In the genomic region with DNA sequence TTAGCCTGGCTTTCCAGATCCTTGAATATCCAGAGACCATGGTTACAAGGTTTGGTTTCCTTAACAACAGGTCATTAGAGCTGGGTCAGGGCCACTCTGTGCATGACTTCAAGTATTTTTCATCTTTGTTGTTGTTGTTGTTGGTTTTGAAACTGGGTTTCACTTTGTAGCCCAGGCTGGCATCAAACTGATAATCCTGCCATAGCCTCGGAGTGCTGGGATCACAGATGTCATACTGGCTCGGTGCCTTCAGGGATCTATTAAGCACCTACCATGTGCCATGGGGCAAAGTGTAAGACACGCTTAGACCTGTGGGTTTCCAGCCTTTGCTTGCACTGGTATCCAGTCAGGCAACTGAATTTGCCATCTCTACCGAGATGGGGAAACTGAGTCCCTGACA, we compare ENCODE assay signal across 25 mouse cellular contexts. TPM values are rescaled to one million over a fixed set of nuclear protein-coding genes. Genes with fewer than 3 reads are reported as not detected.
A peak's percentile ranks its signal among the peaks of the same experiment; 100 is the strongest.
DNase-seq lines count a peak whose midpoint lies in the region; TF ChIP-seq lines count a peak whose summit lies in the region.
"Had no signal": no experiment of that assay in that cellular context is flagged by ENCODE, and none has a peak within 500 bp of the region (broad histone marks: within the 10 kb centered on the region; RNA-seq: fewer than 3 reads in every experiment).

No protein-coding gene starts in this region.

- no peak for TF ChIP-seq POLR2A in lung, adult 2 months (IDR thresholded peaks at IDR 0.05; ENCODE audit: borderline replicate concordance, extremely low read depth, low read depth, low read length)

- H3K4me1 ChIP-seq in lung, adult 2 months (ENCODE audit: control insufficient read depth, insufficient read depth, low read length) = no peaks in the 10 kb centered on the region

- 76% methylated on average over 4 of the region's 4 CpGs for WGBS in lung, adult 2 months

- H3K4me3 ChIP-seq in lung, adult 2 months (replicated peaks; ENCODE audit: extremely low read depth, low read depth, low read length) = no peak overlapping the region
- H3K4me3 ChIP-seq: embryonic facial prominence, embryonic 12.5 days; embryonic facial prominence, embryonic 15.5 days; heart, adult 2 months; heart, embryonic 10.5 days; heart, embryonic 13.5 days had no signal

- DNase-seq in brain, adult 2 months (ENCODE audit: low read depth, low spot score) = peak; percentile 82
- DNase-seq in cerebellum, adult 18-20 months = peak; percentile 74 to 79
- DNase-seq in cerebellum, adult 9-10 months = peak; percentile 83
- peak; percentile 65 to 79 for DNase-seq in cerebellum, postnatal 14 days
- DNase-seq in gastrocnemius, adult 18-20 months (ENCODE audit: low spot score) = no peak
- no peak for DNase-seq in lung, adult 2 months
- DNase-seq in layer of hippocampus, postnatal 14 days (ENCODE audit: low spot score in 2 of 2) = no peak
- DNase-seq in thymus, postnatal 14 days = no peak
- DNase-seq: adrenal gland, adult 2 months; adrenal gland, postnatal 25 days; forebrain, postnatal 0 days; gastrocnemius, postnatal 10 days; gastrocnemius, postnatal 36 days; heart, adult 2 months; heart, postnatal 14 days; heart, postnatal 4 days had no signal

- no peak for TF ChIP-seq CTCF in lung, adult 2 months (IDR thresholded peaks at IDR 0.05; ENCODE audit: insufficient read depth, low read length)

RNA-seq across cellular contexts. Expression of gene Dtx1, which starts 9.3 kb away (rescaled TPM):
- under 1 TPM; 0.41 to 0.74 TPM for total RNA-seq in gastrocnemius, adult 18-20 months (2021)
- polyA plus RNA-seq in lung, adult 2 months (2012; rRNA removed) = 6.1 and 7.8 TPM in 2 replicates
- total RNA-seq in layer of hippocampus, postnatal 14 days (2021) = 10 to 100 TPM; 70.5 to 74.2 TPM
- total RNA-seq: common myeloid progenitor, adult 5-6 weeks; granulocyte monocyte progenitor cell, adult 5-6 weeks had no signal
- polyA plus RNA-seq: C2C12 had no signal

RNA-seq across cellular contexts. Expression of gene Oas2, which starts 47.2 kb away (rescaled TPM):
- total RNA-seq in gastrocnemius, adult 18-20 months (2021) = under 1 TPM; 0.19 to 0.25 TPM
- 4.5 and 5.0 TPM in 2 replicates for polyA plus RNA-seq in lung, adult 2 months (2012; rRNA removed)
- under 1 TPM; 0.12 to 0.16 TPM for total RNA-seq in layer of hippocampus, postnatal 14 days (2021)
- polyA plus RNA-seq: C2C12; heart, embryonic 10.5 days; hindbrain, embryonic 11.5 days had no signal

RNA-seq across cellular contexts. Expression of gene Rasal1, which starts 53.8 kb away (rescaled TPM):
- not detected for total RNA-seq in gastrocnemius, adult 18-20 months (2021)
- 0.80 and 1.6 TPM in 2 replicates for polyA plus RNA-seq in lung, adult 2 months (2012; rRNA removed)
- 10 to 100 TPM; 82.3 to 92.4 TPM for total RNA-seq in layer of hippocampus, postnatal 14 days (2021)
- total RNA-seq: gastrocnemius, postnatal 36 days; granulocyte monocyte progenitor cell, adult 5-6 weeks; heart, adult 2 months had no signal
- polyA plus RNA-seq: C2C12; forebrain, embryonic 11.5 days; hindbrain, embryonic 11.5 days had no signal

Comparison
In these comparisons a context has a peak if more than half of its experiments do, and no peak if none do; other contexts are left out.
1. DNase-seq: peak in brain, adult 2 months (single experiment), cerebellum, adult 18-20 months (2 of 2), cerebellum, adult 9-10 months (single experiment) and cerebellum, postnatal 14 days (2 of 2); none in gastrocnemius, adult 18-20 months (single experiment), lung, adult 2 months (single experiment), layer of hippocampus, postnatal 14 days (0 of 2) and thymus, postnatal 14 days (single experiment).
2. RNA of gene Dtx1, which starts 9.3 kb away (total RNA-seq): 70.5 to 74.2 TPM in layer of hippocampus, postnatal 14 days; 0.41 to 0.74 TPM in gastrocnemius, adult 18-20 months; every median in the first group is over 10 times any median in the second.
3. RNA of gene Rasal1, which starts 53.8 kb away (total RNA-seq): 82.3 to 92.4 TPM in layer of hippocampus, postnatal 14 days; not detected in gastrocnemius, adult 18-20 months; every median in the first group is over 10 times any median in the second.